Mouse (Mus musculus) lung, postnatal 0 days (tissue): ENCODE data around the gene Prlr.

Experiments
- CTCF ChIP-seq: IDR thresholded peaks from 2 replicates; pipeline ENCODE4 v1.5.1; 2016; ENCODE audit warnings: antibody characterized with exemption, mild to moderate bottlenecking
- EP300 ChIP-seq: IDR thresholded peaks from 2 replicates; pipeline ENCODE4 v1.6.1; 2016; ENCODE audit warnings: antibody characterized with exemption, mild to moderate bottlenecking, control low read depth

- TF ChIP-seq EP300 (no peak), CTCF (no peak)
Observed at GRCm38 (mm10) chr15:10225701-10226100, 48.7 kb downstream of the Prlr start.
